Mouse (Mus musculus) lung, postnatal 0 days (tissue): ENCODE measurements around the gene Akr1c18. TPM values are rescaled to one million over a fixed set of nuclear protein-coding genes. Genes with fewer than 3 reads are reported as not detected.

Experiments
- ATAC-seq: fragments of 200-750 bp; cut with Nextera tagmentation; 2 replicates; pipeline ENCODE4 v1.8.0; 2017; ENCODE audit warnings: moderate library complexity
- DNase-seq: peaks from one replicate; pipeline ENCODE4 v3.0.0-alpha.2; 2016; ENCODE audit warnings: low spot score
- H3K27ac ChIP-seq: fragments of 300-500 bp; sonication (generic); 2 replicates; pipeline ENCODE4 v1.5.1; 2014; ENCODE audit warnings: antibody characterized with exemption, mild to moderate bottlenecking, low read length, mixed read lengths
- H3K27me3 ChIP-seq: fragments of 300-500 bp; sonication (generic); replicated peaks from 2 replicates; pipeline ENCODE4 v1.6.1; 2014; ENCODE audit warnings: low read length, mixed read lengths; ENCODE audit not compliant: insufficient read depth
- H3K36me3 ChIP-seq: fragments of 300-500 bp; sonication (generic); 2 replicates; pipeline ENCODE4 v1.6.1; 2014; ENCODE audit warnings: low read length, mixed read lengths; ENCODE audit not compliant: insufficient read depth
- H3K4me1 ChIP-seq: fragments of 300-500 bp; sonication (generic); 2 replicates; pipeline ENCODE4 v1.6.1; 2014; ENCODE audit warnings: antibody characterized with exemption, low read depth, low read length, mixed read lengths; ENCODE audit not compliant: insufficient read depth
- H3K4me2 ChIP-seq: fragments of 300-500 bp; sonication (generic); replicated peaks from 2 replicates; pipeline ENCODE4 v1.6.1; 2014; ENCODE audit warnings: low read depth, mild to moderate bottlenecking, low read length, moderate library complexity, mixed read lengths
- H3K4me3 ChIP-seq: fragments of 300-500 bp; sonication (generic); 2 replicates; pipeline ENCODE4 v1.5.1; 2014; ENCODE audit warnings: low read depth, low read length
- H3K9ac ChIP-seq: fragments of 300-500 bp; sonication (generic); replicated peaks from 2 replicates; pipeline ENCODE4 v1.6.1; 2014; ENCODE audit warnings: low read depth, mild to moderate bottlenecking
- H3K9me3 ChIP-seq: fragments of 300-500 bp; sonication (generic); 2 replicates; pipeline ENCODE4 v1.6.1; 2016; ENCODE audit warnings: low read length, mixed read lengths
- CTCF ChIP-seq: IDR thresholded peaks from 2 replicates; pipeline ENCODE4 v1.5.1; 2016; ENCODE audit warnings: antibody characterized with exemption, mild to moderate bottlenecking
- EP300 ChIP-seq: IDR thresholded peaks from 2 replicates; pipeline ENCODE4 v1.6.1; 2016; ENCODE audit warnings: antibody characterized with exemption, mild to moderate bottlenecking, control low read depth
- WGBS: fragments of 180-500 bp; shearing (Covaris S2); extraction: QIAGEN DNeasy Blood & Tissue Kit; methylation state at CpG from one replicate; pipeline ENCODE4 v1.1.7; 2014; 5-methylcytosine and 5-hydroxymethylcytosine counted together
- polyA plus RNA-seq: library from polyadenylated mRNA; unstranded; fragments of >200 nt; fragmentation: Nextera tagmentation; extraction: Ambion mirVana; gene quantifications from 2 replicates; pipeline ENCODE4 v1.2.1, GENCODE M21; 2015

Akr1c18 gene
- polyA plus RNA-seq, 1 experiment from 2014 or later = 0.37 TPM

- WGBS = 13% methylated on average over 2 of the region's 2 CpGs
- no peak overlapping the region for H3K27ac ChIP-seq
- no peaks in the 10 kb centered on the region for H3K9me3 ChIP-seq
- H3K4me3 ChIP-seq = no peak overlapping the region
- H3K4me2 ChIP-seq = no peak overlapping the region
- TF ChIP-seq CTCF (no peak), EP300 (no peak)
- H3K9ac ChIP-seq = no peak overlapping the region
- no peak for DNase-seq
- no peaks in the 10 kb centered on the region for H3K4me1 ChIP-seq
- ATAC-seq = no peak
- H3K36me3 ChIP-seq = no peaks in the 10 kb centered on the region
- no peaks in the 10 kb centered on the region for H3K27me3 ChIP-seq
These were observed 22.5 kb upstream of the Akr1c18 start for GRCm38 (mm10) chr13:4172978-4173377.

- H3K9ac ChIP-seq = no peak overlapping the region
- H3K4me3 ChIP-seq = no peak overlapping the region
- no peak for DNase-seq
- no peaks in the 10 kb centered on the region for H3K4me1 ChIP-seq
- TF ChIP-seq CTCF = no peak
- TF ChIP-seq EP300 = no peak
- H3K27ac ChIP-seq = no peak overlapping the region
- H3K4me2 ChIP-seq = no peak overlapping the region
- no peaks in the 10 kb centered on the region for H3K36me3 ChIP-seq
- WGBS = 65% methylated on average over 1 of the region's 1 CpGs
- ATAC-seq = no peak
- H3K9me3 ChIP-seq = no peaks in the 10 kb centered on the region
- no peaks in the 10 kb centered on the region for H3K27me3 ChIP-seq
These were observed 17.6 kb upstream of the Akr1c18 start for GRCm38 (mm10) chr13:4168006-4168405.

- TF ChIP-seq EP300 = no peak
- Histone ChIP-seq H3K4me2 (no peak overlapping the region), H3K27me3 (no peaks in the 10 kb centered on the region), H3K9ac (no peak overlapping the region), H3K4me1 (no peaks in the 10 kb centered on the region), H3K9me3 (no peaks in the 10 kb centered on the region), H3K36me3 (no peaks in the 10 kb centered on the region), H3K4me3 (no peak overlapping the region), H3K27ac (no peak overlapping the region)
- DNase-seq (no peak), ATAC-seq (no peak)
- WGBS = 74% methylated on average over 2 of the region's 2 CpGs
These were observed 4.8 kb upstream of the Akr1c18 start for GRCm38 (mm10) chr13:4155286-4155685.

GRCm38 (mm10) chr13:4153593-4153992 is 3.1 kb upstream of the Akr1c18 start:
- no peak overlapping the region for H3K4me3 ChIP-seq
- no peak for ATAC-seq
- no peaks in the 10 kb centered on the region for H3K27me3 ChIP-seq
- no peak for DNase-seq
- H3K4me2 ChIP-seq = no peak overlapping the region
- no peak overlapping the region for H3K27ac ChIP-seq
- no peak for TF ChIP-seq CTCF
- no peak for TF ChIP-seq EP300
- no peak overlapping the region for H3K9ac ChIP-seq
- H3K9me3 ChIP-seq = no peaks in the 10 kb centered on the region
- H3K4me1 ChIP-seq = no peaks in the 10 kb centered on the region
- no peaks in the 10 kb centered on the region for H3K36me3 ChIP-seq
- WGBS = 69% methylated on average over 3 of the region's 3 CpGs

- Histone ChIP-seq H3K9me3 (no peaks in the 10 kb centered on the region), H3K36me3 (no peaks in the 10 kb centered on the region), H3K27ac (no peak overlapping the region), H3K4me3 (no peak overlapping the region), H3K9ac (no peak overlapping the region), H3K27me3 (no peaks in the 10 kb centered on the region), H3K4me2 (no peak overlapping the region), H3K4me1 (no peaks in the 10 kb centered on the region)
- TF ChIP-seq EP300 = no peak
- no peak for TF ChIP-seq CTCF
- ATAC-seq (no peak), DNase-seq (no peak)
- 54% methylated on average over 2 of the region's 2 CpGs for WGBS
These were observed 2.5 kb upstream of the Akr1c18 start for GRCm38 (mm10) chr13:4152908-4153307.

GRCm38 (mm10) chr13:4144261-4144660 is 6.2 kb downstream of the Akr1c18 start:
- TF ChIP-seq EP300 (no peak), CTCF (no peak)
- Histone ChIP-seq H3K36me3 (no peaks in the 10 kb centered on the region), H3K4me2 (no peak overlapping the region), H3K4me3 (no peak overlapping the region), H3K27ac (no peak overlapping the region), H3K9me3 (no peaks in the 10 kb centered on the region), H3K4me1 (no peaks in the 10 kb centered on the region), H3K9ac (no peak overlapping the region), H3K27me3 (no peaks in the 10 kb centered on the region)
- DNase-seq (no peak), ATAC-seq (no peak)
- WGBS = 66% methylated on average over 1 of the region's 1 CpGs

- no peak overlapping the region for H3K4me3 ChIP-seq
- ATAC-seq (no peak), DNase-seq (no peak)
- WGBS = 29% methylated on average over 2 of the region's 2 CpGs
- no peak overlapping the region for H3K4me2 ChIP-seq
- H3K9me3 ChIP-seq = no peaks in the 10 kb centered on the region
- no peaks in the 10 kb centered on the region for H3K4me1 ChIP-seq
- no peaks in the 10 kb centered on the region for H3K27me3 ChIP-seq
- TF ChIP-seq EP300 (no peak), CTCF (peak; percentile 49)
- no peak overlapping the region for H3K27ac ChIP-seq
- H3K36me3 ChIP-seq = no peaks in the 10 kb centered on the region
- H3K9ac ChIP-seq = no peak overlapping the region
These were observed 17.4 kb downstream of the Akr1c18 start for GRCm38 (mm10) chr13:4133070-4133469.
